Comparison of ENCODE assay signal across 9 mouse cellular contexts in the genomic region with DNA sequence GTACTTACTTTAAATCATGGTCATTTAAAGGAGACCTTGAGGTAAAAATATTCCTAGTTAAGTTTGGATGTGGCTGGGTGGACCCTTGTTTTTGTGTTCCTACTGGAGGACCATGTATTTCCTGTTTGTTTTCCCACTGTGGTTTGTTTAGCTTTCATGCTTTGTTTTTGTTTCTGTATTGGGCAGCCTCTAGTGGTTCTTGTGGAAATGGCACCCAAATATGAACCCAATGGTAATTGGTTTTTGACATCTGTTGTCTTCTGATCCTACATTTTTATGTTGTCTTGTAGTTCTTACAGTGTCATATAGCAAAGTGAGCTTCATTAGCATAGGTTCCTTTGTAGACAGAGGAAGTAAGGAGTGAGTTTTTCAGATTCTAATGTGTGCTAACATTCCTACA.
DNase-seq lines count a peak whose midpoint lies in the region; ATAC-seq and TF ChIP-seq lines count a peak whose summit lies in the region.
"Had no signal": no experiment of that assay in that cellular context is flagged by ENCODE, and none has a peak within 500 bp of the region (broad histone marks: within the 10 kb centered on the region; RNA-seq: fewer than 3 reads in every experiment).

No protein-coding gene starts in this region.

- no peaks in the 10 kb centered on the region for H3K36me3 ChIP-seq in hindbrain, postnatal 0 days (ENCODE audit: insufficient read depth, low read length)
- H3K36me3 ChIP-seq in hindbrain, embryonic 12.5 days: no peaks in the 10 kb centered on the region
- H3K36me3 ChIP-seq in E14TG2a.4 (ENCODE audit: insufficient read depth, low read length): no peaks in the 10 kb centered on the region
- no peaks in the 10 kb centered on the region for H3K36me3 ChIP-seq in stomach, postnatal 0 days (ENCODE audit: control insufficient read depth, insufficient read depth, low read length)
- H3K36me3 ChIP-seq in midbrain, embryonic 16.5 days (ENCODE audit: control insufficient read depth, insufficient read depth, low read length): no peaks in the 10 kb centered on the region
- H3K36me3 ChIP-seq: lung, embryonic 15.5 days had no signal

- H3K9me3 ChIP-seq in hindbrain, postnatal 0 days (ENCODE audit: low read length): no peaks in the 10 kb centered on the region
- H3K9me3 ChIP-seq in hindbrain, embryonic 12.5 days (replicated peaks): no peaks in the 10 kb centered on the region
- no peaks in the 10 kb centered on the region for H3K9me3 ChIP-seq in E14TG2a.4 (ENCODE audit: low read length)
- no peaks in the 10 kb centered on the region for H3K9me3 ChIP-seq in stomach, postnatal 0 days (ENCODE audit: control insufficient read depth, low read length)
- no peaks in the 10 kb centered on the region for H3K9me3 ChIP-seq in midbrain, embryonic 16.5 days (replicated peaks; ENCODE audit: control insufficient read depth, low read length, poor library complexity, severe bottlenecking)
- H3K9me3 ChIP-seq: lung, embryonic 15.5 days had no signal

- peak; percentile 74 for DNase-seq in hindbrain, postnatal 0 days (ENCODE audit: low spot score)
- peak; percentile 20 for DNase-seq in 416B (ENCODE audit: low read depth)
- no peak for DNase-seq in stomach, postnatal 0 days (ENCODE audit: low spot score)
- DNase-seq in spleen, adult 18-20 months: no peak

- H3K9ac ChIP-seq in hindbrain, postnatal 0 days (replicated peaks; ENCODE audit: low read length): no peak overlapping the region
- no peak overlapping the region for H3K9ac ChIP-seq in hindbrain, embryonic 12.5 days
- H3K9ac ChIP-seq in stomach, postnatal 0 days (ENCODE audit: low read length): no peak overlapping the region
- no peak overlapping the region for H3K9ac ChIP-seq in midbrain, embryonic 16.5 days (ENCODE audit: low read depth, low read length)
- H3K9ac ChIP-seq: lung, embryonic 15.5 days had no signal

- TF ChIP-seq CTCF in hindbrain, postnatal 0 days (IDR thresholded peaks at IDR 0.05; ENCODE audit: low read depth): peak; percentile 88
- TF ChIP-seq CTCF in E14TG2a.4 (conservative IDR thresholded peaks at IDR 0.05; ENCODE audit: low read length): peak; percentile 70
- TF ChIP-seq CTCF in stomach, postnatal 0 days (IDR thresholded peaks at IDR 0.05; ENCODE audit: low read depth): peak; percentile 82

- no peak overlapping the region for H3K4me2 ChIP-seq in hindbrain, postnatal 0 days (ENCODE audit: low read depth, low read length)
- no peak overlapping the region for H3K4me2 ChIP-seq in hindbrain, embryonic 12.5 days (replicated peaks)
- H3K4me2 ChIP-seq in stomach, postnatal 0 days (replicated peaks; ENCODE audit: low read depth): no peak overlapping the region
- no peak overlapping the region for H3K4me2 ChIP-seq in midbrain, embryonic 16.5 days (ENCODE audit: low read length)
- H3K4me2 ChIP-seq: lung, embryonic 15.5 days had no signal

- no peak for ATAC-seq in hindbrain, postnatal 0 days
- no peak for ATAC-seq in hindbrain, embryonic 12.5 days (ENCODE audit: low FRiP score)
- peak; percentile 33; the same call in 1 of the 2 replicates for ATAC-seq in granulocyte monocyte progenitor cell, adult 5-6 weeks (replicated peaks; ENCODE audit: poor library complexity, severe bottlenecking)
- ATAC-seq in stomach, postnatal 0 days (ENCODE audit: low FRiP score, low TSS enrichment): no peak
- no peak for ATAC-seq in midbrain, embryonic 16.5 days

- H3K27ac ChIP-seq in hindbrain, postnatal 0 days: no peak overlapping the region
- H3K27ac ChIP-seq in hindbrain, embryonic 12.5 days: no peak overlapping the region
- H3K27ac ChIP-seq in stomach, postnatal 0 days (replicated peaks): no peak overlapping the region
- H3K27ac ChIP-seq in midbrain, embryonic 16.5 days (ENCODE audit: low read length): no peak overlapping the region
- H3K27ac ChIP-seq: lung, embryonic 15.5 days had no signal

- H3K27me3 ChIP-seq in hindbrain, postnatal 0 days (ENCODE audit: insufficient read depth, low read length): no peaks in the 10 kb centered on the region
- no peaks in the 10 kb centered on the region for H3K27me3 ChIP-seq in hindbrain, embryonic 12.5 days
- no peaks in the 10 kb centered on the region for H3K27me3 ChIP-seq in E14TG2a.4 (ENCODE audit: insufficient read depth, low read length)
- no peaks in the 10 kb centered on the region for H3K27me3 ChIP-seq in stomach, postnatal 0 days (ENCODE audit: control insufficient read depth, insufficient read depth, low read length)
- H3K27me3 ChIP-seq in midbrain, embryonic 16.5 days (ENCODE audit: control insufficient read depth, insufficient read depth, low read depth, low read length): no peaks in the 10 kb centered on the region
- H3K27me3 ChIP-seq: lung, embryonic 15.5 days had no signal

- H3K4me1 ChIP-seq in hindbrain, postnatal 0 days (ENCODE audit: insufficient read depth, low read length): no peaks in the 10 kb centered on the region
- no peaks in the 10 kb centered on the region for H3K4me1 ChIP-seq in hindbrain, embryonic 12.5 days
- H3K4me1 ChIP-seq in E14TG2a.4 (replicated peaks; ENCODE audit: low read depth, low read length): no peaks in the 10 kb centered on the region
- no peaks in the 10 kb centered on the region for H3K4me1 ChIP-seq in stomach, postnatal 0 days (replicated peaks; ENCODE audit: control insufficient read depth, insufficient read depth)
- peaks cover 8% of the 10 kb centered on the region for H3K4me1 ChIP-seq in midbrain, embryonic 16.5 days (ENCODE audit: control insufficient read depth, insufficient read depth, low read length)
- H3K4me1 ChIP-seq: lung, embryonic 15.5 days had no signal

- no peak for TF ChIP-seq EP300 in stomach, postnatal 0 days (optimal IDR thresholded peaks at IDR 0.05)

- no peak overlapping the region for H3K4me3 ChIP-seq in hindbrain, postnatal 0 days (ENCODE audit: low read length)
- H3K4me3 ChIP-seq in hindbrain, embryonic 12.5 days: no peak overlapping the region
- H3K4me3 ChIP-seq in E14TG2a.4 (replicated peaks; ENCODE audit: low read length): no peak overlapping the region
- no peak overlapping the region for H3K4me3 ChIP-seq in stomach, postnatal 0 days (ENCODE audit: low read depth, low read length)
- H3K4me3 ChIP-seq in midbrain, embryonic 16.5 days (ENCODE audit: low read depth, low read length): no peak overlapping the region
- H3K4me3 ChIP-seq: lung, embryonic 15.5 days had no signal

Comparison
In these comparisons a context has a peak if more than half of its experiments do, and no peak if none do; other contexts are left out.
1. DNase-seq: peak in hindbrain, postnatal 0 days (single experiment) and 416B (single experiment); none in stomach, postnatal 0 days (single experiment) and spleen, adult 18-20 months (0 of 2).
2. Peak in every context shown above with its lines, with median percentiles within 50 percentile points of each other: CTCF ChIP-seq.